ENCODE assay signal across 18 mouse cellular contexts in genomic region chr2:130482700-130483099, GRCm38 (mm10). TPM values are rescaled to one million over a fixed set of nuclear protein-coding genes. Genes with fewer than 3 reads are reported as not detected.
A peak's percentile ranks its signal among the peaks of the same experiment; 100 is the strongest.
DNase-seq lines count a peak whose midpoint lies in the region; ATAC-seq and TF ChIP-seq lines count a peak whose summit lies in the region.
"Had no signal": no experiment of that assay in that cellular context is flagged by ENCODE, and none has a peak within 500 bp of the region (broad histone marks: within the 10 kb centered on the region; RNA-seq: fewer than 3 reads in every experiment).

No protein-coding gene starts in this region.

- ATAC-seq in hindbrain, embryonic 14.5 days (ENCODE audit: low FRiP score), result peak; percentile 51; the same call in 1 of the 2 replicates
- ATAC-seq in hindbrain, embryonic 13.5 days (ENCODE audit: low FRiP score), result no peak
- peak; percentile 25; the same call in 1 of the 2 replicates for ATAC-seq in lung, postnatal 0 days
- peak; percentile 66; the same call in 1 of the 2 replicates for ATAC-seq in neural tube, embryonic 14.5 days (ENCODE audit: low read depth)
- ATAC-seq: inflammation-experienced regulatory T-cells, adult 6 months; liver, embryonic 12.5 days; midbrain, embryonic 13.5 days had no signal

- no peak for DNase-seq in hindbrain, embryonic 14.5 days (ENCODE audit: low spot score)
- DNase-seq in lung, postnatal 0 days (ENCODE audit: low spot score), result no peak
- DNase-seq in lung, adult 2 months, result no peak
- DNase-seq in adrenal gland, postnatal 25 days, result peak; percentile 14
- DNase-seq in heart, postnatal 14 days, result no peak
- DNase-seq: heart, postnatal 10 days; kidney, adult 8-10 months; lung, postnatal 4 days; right cerebral cortex, postnatal 4 days had no signal

- no peaks in the 10 kb centered on the region for H3K36me3 ChIP-seq in hindbrain, embryonic 14.5 days (replicated peaks; ENCODE audit: control insufficient read depth, insufficient read depth)
- H3K36me3 ChIP-seq in hindbrain, embryonic 13.5 days, result peaks cover 8% of the 10 kb centered on the region
- no peaks in the 10 kb centered on the region for H3K36me3 ChIP-seq in lung, postnatal 0 days (ENCODE audit: insufficient read depth, low read length)
- H3K36me3 ChIP-seq in neural tube, embryonic 14.5 days (ENCODE audit: control insufficient read depth, insufficient read depth, low read length), result no peaks in the 10 kb centered on the region

- no peak for TF ChIP-seq CTCF in lung, postnatal 0 days (IDR thresholded peaks at IDR 0.05)
- TF ChIP-seq CTCF in lung, adult 2 months (IDR thresholded peaks at IDR 0.05; ENCODE audit: insufficient read depth, low read length), result no peak

- 54% methylated on average over 3 of the region's 3 CpGs for WGBS in hindbrain, embryonic 14.5 days
- 55% methylated on average over 3 of the region's 3 CpGs for WGBS in hindbrain, embryonic 13.5 days
- WGBS in lung, postnatal 0 days, result 56% methylated on average over 3 of the region's 3 CpGs
- WGBS in lung, adult 2 months, result 59% methylated on average over 3 of the region's 3 CpGs
- 48% methylated on average over 3 of the region's 3 CpGs for WGBS in neural tube, embryonic 14.5 days

- H3K27ac ChIP-seq in hindbrain, embryonic 14.5 days, result no peak overlapping the region
- no peak overlapping the region for H3K27ac ChIP-seq in hindbrain, embryonic 13.5 days
- no peak overlapping the region for H3K27ac ChIP-seq in lung, postnatal 0 days (ENCODE audit: low read length)
- H3K27ac ChIP-seq in neural tube, embryonic 14.5 days (ENCODE audit: low read depth, low read length), result no peak overlapping the region
- H3K27ac ChIP-seq: limb, embryonic 12.5 days; liver, embryonic 12.5 days; midbrain, embryonic 13.5 days; stomach, postnatal 0 days had no signal

- intact Hi-C loops in heart, postnatal 14 days (cut with DNase I), result no loop called here

- no peak for TF ChIP-seq EP300 in lung, postnatal 0 days (IDR thresholded peaks at IDR 0.05)

- no peak overlapping the region for H3K4me3 ChIP-seq in hindbrain, embryonic 14.5 days (replicated peaks; ENCODE audit: low read length)
- no peak overlapping the region for H3K4me3 ChIP-seq in hindbrain, embryonic 13.5 days
- H3K4me3 ChIP-seq in lung, postnatal 0 days (ENCODE audit: low read depth, low read length), result no peak overlapping the region
- no peak overlapping the region for H3K4me3 ChIP-seq in lung, adult 2 months (replicated peaks; ENCODE audit: extremely low read depth, low read depth, low read length)
- H3K4me3 ChIP-seq in neural tube, embryonic 14.5 days (ENCODE audit: low read depth, low read length), result no peak overlapping the region
- H3K4me3 ChIP-seq: limb, embryonic 12.5 days; liver, embryonic 12.5 days; midbrain, embryonic 13.5 days had no signal

- peaks cover 4% of the 10 kb centered on the region; the same call in 1 of the 2 replicates for H3K9me3 ChIP-seq in hindbrain, embryonic 14.5 days (ENCODE audit: control insufficient read depth, low read length)
- 0 out of 2 replicates have a peak, but pooled peaks cover 8% of the 10 kb centered on the region for H3K9me3 ChIP-seq in hindbrain, embryonic 13.5 days
- no peaks in the 10 kb centered on the region for H3K9me3 ChIP-seq in lung, postnatal 0 days (ENCODE audit: low read length)
- H3K9me3 ChIP-seq in neural tube, embryonic 14.5 days (ENCODE audit: control insufficient read depth, low read length), result no peaks in the 10 kb centered on the region
- H3K9me3 ChIP-seq: liver, embryonic 12.5 days had no signal

- H3K27me3 ChIP-seq in hindbrain, embryonic 14.5 days (ENCODE audit: control insufficient read depth, insufficient read depth, low read length), result no peaks in the 10 kb centered on the region
- H3K27me3 ChIP-seq in hindbrain, embryonic 13.5 days, result no peaks in the 10 kb centered on the region
- peaks cover 8% of the 10 kb centered on the region; the same call in 1 of the 2 replicates for H3K27me3 ChIP-seq in lung, postnatal 0 days (replicated peaks; ENCODE audit: insufficient read depth, low read length)
- H3K27me3 ChIP-seq in neural tube, embryonic 14.5 days (ENCODE audit: control insufficient read depth, insufficient read depth, low read length), result no peaks in the 10 kb centered on the region
- H3K27me3 ChIP-seq: limb, embryonic 12.5 days; liver, embryonic 12.5 days; midbrain, embryonic 13.5 days had no signal

- 0 out of 2 replicates have a peak, but pooled peaks cover 3% of the 10 kb centered on the region for H3K4me1 ChIP-seq in hindbrain, embryonic 14.5 days (replicated peaks; ENCODE audit: control insufficient read depth, insufficient read depth, low read length)
- 0 out of 2 replicates have a peak, but pooled peaks cover under 1% of the 10 kb centered on the region for H3K4me1 ChIP-seq in hindbrain, embryonic 13.5 days (replicated peaks)
- 0 out of 2 replicates have a peak, but pooled peaks cover 3% of the 10 kb centered on the region for H3K4me1 ChIP-seq in lung, postnatal 0 days (ENCODE audit: insufficient read depth, low read depth, low read length)
- H3K4me1 ChIP-seq in lung, adult 2 months (ENCODE audit: control insufficient read depth, insufficient read depth, low read length), result no peaks in the 10 kb centered on the region; the same call in 1 of the 2 replicates
- H3K4me1 ChIP-seq in neural tube, embryonic 14.5 days (ENCODE audit: control insufficient read depth, insufficient read depth, low read length), result no peaks in the 10 kb centered on the region
- H3K4me1 ChIP-seq: limb, embryonic 12.5 days; liver, embryonic 12.5 days had no signal

- H3K9ac ChIP-seq in hindbrain, embryonic 14.5 days, result no peak overlapping the region
- H3K9ac ChIP-seq in hindbrain, embryonic 13.5 days, result no peak overlapping the region
- no peak overlapping the region for H3K9ac ChIP-seq in lung, postnatal 0 days (replicated peaks; ENCODE audit: low read depth)
- no peak overlapping the region for H3K9ac ChIP-seq in neural tube, embryonic 14.5 days (replicated peaks; ENCODE audit: low read depth, low read length)
- H3K9ac ChIP-seq: limb, embryonic 12.5 days; liver, embryonic 12.5 days; lung, embryonic 14.5 days; midbrain, embryonic 13.5 days had no signal

- H3K4me2 ChIP-seq in hindbrain, embryonic 14.5 days (replicated peaks), result no peak overlapping the region
- H3K4me2 ChIP-seq in hindbrain, embryonic 13.5 days, result no peak overlapping the region
- no peak overlapping the region for H3K4me2 ChIP-seq in lung, postnatal 0 days (replicated peaks; ENCODE audit: low read depth, low read length)
- H3K4me2 ChIP-seq in neural tube, embryonic 14.5 days (ENCODE audit: low read depth, low read length), result no peak overlapping the region
- H3K4me2 ChIP-seq: heart, embryonic 11.5 days; limb, embryonic 12.5 days; liver, embryonic 12.5 days; lung, embryonic 14.5 days; midbrain, embryonic 13.5 days had no signal

- TF ChIP-seq POLR2A in lung, adult 2 months (IDR thresholded peaks at IDR 0.05; ENCODE audit: borderline replicate concordance, extremely low read depth, low read depth, low read length), result no peak

RNA-seq across cellular contexts. Expression of gene Ptpra, which starts 32.6 kb away (rescaled TPM):
- polyA plus RNA-seq in hindbrain, embryonic 14.5 days (2014; fragmentation: Nextera tagmentation; extraction: Ambion mirVana), result 158 and 171 TPM in 2 replicates
- 123 and 126 TPM in 2 replicates for polyA plus RNA-seq in hindbrain, embryonic 13.5 days (2015; fragmentation: Nextera tagmentation; extraction: Ambion mirVana)
- polyA plus RNA-seq in lung, postnatal 0 days (2015; fragmentation: Nextera tagmentation; extraction: Ambion mirVana), result 46.1 and 52.1 TPM in 2 replicates
- 56.5 and 64.3 TPM in 2 replicates for polyA plus RNA-seq in lung, adult 2 months (2012; rRNA removed)
- 115 and 144 TPM in 2 replicates for total RNA-seq in adrenal gland, postnatal 25 days (2021)
- polyA plus RNA-seq in neural tube, embryonic 14.5 days (2014; fragmentation: Nextera tagmentation; extraction: Ambion mirVana), result 164 and 165 TPM in 2 replicates
- total RNA-seq in heart, postnatal 14 days (2021), result 10 to 100 TPM; 61.8 to 63.8 TPM

RNA-seq across cellular contexts. Expression of gene Pced1a, which starts 58.2 kb away (rescaled TPM):
- polyA plus RNA-seq in hindbrain, embryonic 14.5 days (2014; fragmentation: Nextera tagmentation; extraction: Ambion mirVana), result 9.0 and 11.3 TPM in 2 replicates
- polyA plus RNA-seq in hindbrain, embryonic 13.5 days (2015; fragmentation: Nextera tagmentation; extraction: Ambion mirVana), result 12.0 and 12.2 TPM in 2 replicates
- 6.8 and 8.0 TPM in 2 replicates for polyA plus RNA-seq in lung, postnatal 0 days (2015; fragmentation: Nextera tagmentation; extraction: Ambion mirVana)
- 31.7 and 33.2 TPM in 2 replicates for polyA plus RNA-seq in lung, adult 2 months (2012; rRNA removed)
- 18.9 and 19.9 TPM in 2 replicates for total RNA-seq in adrenal gland, postnatal 25 days (2021)
- 10.8 and 11.5 TPM in 2 replicates for polyA plus RNA-seq in neural tube, embryonic 14.5 days (2014; fragmentation: Nextera tagmentation; extraction: Ambion mirVana)
- 1 to 10 TPM; 4.7 to 5.5 TPM for total RNA-seq in heart, postnatal 14 days (2021)

RNA-seq across cellular contexts. Expression of gene Vps16, which starts 58.6 kb away (rescaled TPM):
- 75.9 and 91.3 TPM in 2 replicates for polyA plus RNA-seq in hindbrain, embryonic 14.5 days (2014; fragmentation: Nextera tagmentation; extraction: Ambion mirVana)
- polyA plus RNA-seq in hindbrain, embryonic 13.5 days (2015; fragmentation: Nextera tagmentation; extraction: Ambion mirVana), result 99.9 and 113 TPM in 2 replicates
- 46.8 and 47.0 TPM in 2 replicates for polyA plus RNA-seq in lung, postnatal 0 days (2015; fragmentation: Nextera tagmentation; extraction: Ambion mirVana)
- polyA plus RNA-seq in lung, adult 2 months (2012; rRNA removed), result 45.3 and 67.2 TPM in 2 replicates
- total RNA-seq in adrenal gland, postnatal 25 days (2021), result 80.9 and 81.9 TPM in 2 replicates
- 76.4 and 81.7 TPM in 2 replicates for polyA plus RNA-seq in neural tube, embryonic 14.5 days (2014; fragmentation: Nextera tagmentation; extraction: Ambion mirVana)
- total RNA-seq in heart, postnatal 14 days (2021), result 10 to 100 TPM; 25.1 to 29.4 TPM
